Mouse (Mus musculus) liver, embryonic 14.5 days (tissue): ENCODE measurements around the gene Tsen2.

Experiments used
- CTCF ChIP-seq: IDR thresholded peaks from 2 replicates; pipeline ENCODE4 v1.5.1; 2016; ENCODE audit warnings: antibody characterized with exemption, low read depth, control low read depth
- EP300 ChIP-seq: IDR thresholded peaks from 2 replicates; pipeline ENCODE4 v1.6.1; 2016; ENCODE audit warnings: antibody characterized with exemption, low read depth

DNA sequence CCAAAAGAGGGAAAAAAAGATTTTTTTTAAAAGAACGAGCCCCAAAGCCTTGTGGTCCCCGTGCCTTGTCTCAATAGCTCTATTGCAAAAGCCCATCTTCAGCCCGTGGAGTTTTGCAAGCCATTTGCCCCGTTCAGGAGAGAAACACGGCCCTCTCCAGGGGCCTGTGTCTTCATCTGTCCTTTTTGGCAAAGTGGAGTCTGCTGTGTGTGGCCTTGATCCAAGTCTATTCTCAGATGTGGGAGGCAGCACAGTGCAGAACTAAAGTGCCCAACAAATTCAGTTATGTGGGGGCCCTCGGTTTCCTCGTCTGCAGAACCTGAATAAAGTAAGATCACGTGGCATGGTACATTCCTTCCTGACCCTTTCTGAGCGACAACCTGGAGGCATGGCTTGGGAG lies 21.3 kb upstream of the Tsen2 start:
- TF ChIP-seq CTCF = no peak
- no peak for TF ChIP-seq EP300
